Mouse (Mus musculus) layer of hippocampus, adult 8-10 months (tissue): ENCODE measurements at regions not wholly inside any gene's neighbourhood (a gene's known extent, or its start where the extent isn't known, plus 50 kb on each side); places are given as distances from the start of the nearest gene placed in this dataset.

ENCODE experiments used
- DNase-seq, 2 experiments: peaks; one replicate each; pipeline ENCODE4 v3.0.0; 2022; ENCODE audit warnings: low spot score in 2 of 2

GRCm38 (mm10) chr11:110715300-110715699 lies 252.5 kb upstream of the Kcnj16 start:
- DNase-seq: no peak

DNA sequence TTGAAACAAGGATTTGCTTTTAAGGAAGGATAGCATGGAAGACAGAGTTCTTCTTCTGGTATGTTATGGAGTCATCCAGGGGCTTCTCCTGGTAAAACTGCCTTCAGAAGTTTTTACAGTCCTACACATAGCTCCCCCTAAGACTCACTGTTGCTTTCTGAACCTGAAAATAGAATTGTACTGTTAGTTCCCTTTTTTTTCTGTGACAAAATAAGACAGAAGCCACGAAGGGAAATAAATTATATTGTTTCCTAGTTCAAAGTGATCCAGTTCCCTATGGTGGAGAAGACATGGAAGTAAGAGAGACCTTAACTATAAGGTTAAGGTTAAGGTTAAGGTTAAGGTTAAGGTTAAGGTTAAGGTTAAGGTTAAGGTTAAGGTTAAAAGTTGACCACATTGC lies 251.5 kb upstream of the Kcnj16 start:
- no peak for DNase-seq

DNA sequence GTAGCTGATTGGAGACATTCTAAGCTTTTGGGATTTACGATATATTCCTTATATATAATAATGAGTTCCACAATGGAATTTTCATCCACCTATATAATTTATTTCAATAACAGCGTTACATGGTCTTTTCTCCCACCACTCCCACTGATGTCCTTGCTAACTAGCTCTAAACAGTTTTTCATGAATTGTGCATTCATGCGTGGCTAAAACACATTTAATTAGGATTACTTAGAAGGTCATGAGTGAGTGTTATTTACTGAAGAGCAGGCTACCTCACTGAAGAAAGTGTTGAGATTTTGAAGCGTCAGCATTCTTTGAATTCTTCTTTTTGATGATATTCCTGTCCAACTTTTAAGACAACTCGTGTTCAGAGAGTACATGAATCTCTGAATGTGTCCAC lies 245.1 kb upstream of the Kcnj16 start:
- no peak for DNase-seq

DNA sequence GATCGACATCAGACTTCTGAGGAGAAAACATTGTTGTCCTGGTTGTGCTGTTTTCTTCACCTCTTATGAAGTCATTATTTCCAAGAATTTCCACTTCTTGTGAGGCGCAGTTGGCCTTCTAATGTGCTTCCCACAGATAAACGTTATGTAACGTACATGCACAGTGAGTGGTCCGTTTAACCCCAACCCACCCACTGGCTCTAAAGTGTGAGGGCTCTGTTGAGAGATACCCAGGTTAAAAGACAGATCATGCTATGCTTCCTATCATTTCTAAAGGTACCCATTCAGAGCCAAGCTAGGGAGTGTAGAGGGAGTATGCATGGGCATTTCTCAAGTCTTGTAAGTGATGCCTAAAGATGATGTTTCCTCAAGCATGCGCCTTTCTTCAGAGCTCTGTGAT lies 243.9 kb upstream of the Kcnj16 start:
- no peak for DNase-seq

DNA sequence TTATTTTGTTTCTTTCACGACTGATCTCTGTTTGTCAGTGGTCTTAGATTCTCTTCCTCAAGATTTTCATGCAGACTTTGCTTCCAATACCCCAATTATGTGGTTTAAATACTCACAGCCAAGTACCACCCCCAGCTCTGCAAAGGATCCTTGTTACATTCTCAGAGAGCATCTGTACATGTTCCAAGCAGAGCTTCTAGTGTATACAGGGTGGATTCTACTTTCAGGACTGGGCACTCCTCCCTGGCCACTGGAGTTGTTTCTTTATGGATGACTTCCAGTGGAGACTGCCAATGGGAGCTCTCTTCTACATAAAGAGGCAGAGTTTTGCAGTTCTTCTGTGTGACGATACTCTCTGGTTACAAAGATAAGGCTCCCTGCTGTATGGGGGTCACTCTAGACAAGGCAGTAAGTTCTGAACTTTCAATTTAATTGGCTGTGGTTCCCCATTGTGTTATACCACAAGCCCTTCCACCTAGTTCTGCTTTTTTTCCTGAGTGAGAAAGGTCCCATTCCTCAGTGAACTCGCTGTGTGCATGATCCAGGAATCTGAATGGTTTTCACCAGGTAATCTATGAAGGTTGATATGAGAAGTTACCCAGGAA lies 240.4 kb upstream of the Kcnj16 start:
- DNase-seq: no peak

- DNase-seq: no peak
Measured at GRCm38 (mm10) chr11:110731510-110731909, 236.3 kb upstream of the Kcnj16 start.

DNA sequence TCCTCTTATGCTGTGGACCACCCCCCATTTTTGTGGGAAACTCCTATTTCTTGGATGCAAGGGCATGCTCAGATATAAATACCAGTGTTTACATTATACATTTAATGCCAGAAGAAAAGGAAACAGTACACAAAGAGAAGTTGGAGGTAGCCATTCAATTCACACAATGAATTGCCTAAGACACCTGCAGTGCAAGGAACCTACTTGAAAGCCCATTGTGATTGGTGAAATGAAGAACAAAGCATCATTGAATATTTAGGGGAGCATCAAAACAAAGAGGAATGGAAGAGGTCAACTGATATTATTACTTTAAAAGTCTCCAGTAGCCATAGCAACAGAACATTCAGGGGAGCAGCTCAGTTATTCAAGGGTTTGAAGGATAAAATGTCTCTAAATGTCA lies 193.7 kb upstream of the Kcnj16 start:
- no peak for DNase-seq

- no peak for DNase-seq
Measured at GRCm38 (mm10) chr11:110781492-110782276, 186.1 kb upstream of the Kcnj16 start.

DNA sequence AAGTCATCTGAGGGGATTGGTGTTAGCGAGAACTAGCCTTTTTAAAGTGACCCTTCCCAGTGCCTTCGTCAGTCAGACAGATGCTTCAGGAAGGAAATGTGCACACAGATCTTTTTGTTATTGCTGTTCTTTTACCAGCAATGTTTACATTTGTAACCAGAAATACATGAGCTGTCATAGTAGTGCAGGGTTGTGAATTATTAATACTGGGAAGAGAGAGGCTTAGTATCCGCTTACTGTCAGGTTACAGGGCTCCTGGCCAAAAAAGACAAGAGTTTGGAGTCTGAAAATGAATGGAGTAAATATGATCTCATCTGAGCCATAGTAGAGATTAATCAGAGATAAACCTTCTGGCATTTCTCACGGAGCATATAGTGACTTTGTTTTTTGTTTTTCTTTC lies 178.3 kb upstream of the Kcnj16 start:
- DNase-seq: no peak

DNA sequence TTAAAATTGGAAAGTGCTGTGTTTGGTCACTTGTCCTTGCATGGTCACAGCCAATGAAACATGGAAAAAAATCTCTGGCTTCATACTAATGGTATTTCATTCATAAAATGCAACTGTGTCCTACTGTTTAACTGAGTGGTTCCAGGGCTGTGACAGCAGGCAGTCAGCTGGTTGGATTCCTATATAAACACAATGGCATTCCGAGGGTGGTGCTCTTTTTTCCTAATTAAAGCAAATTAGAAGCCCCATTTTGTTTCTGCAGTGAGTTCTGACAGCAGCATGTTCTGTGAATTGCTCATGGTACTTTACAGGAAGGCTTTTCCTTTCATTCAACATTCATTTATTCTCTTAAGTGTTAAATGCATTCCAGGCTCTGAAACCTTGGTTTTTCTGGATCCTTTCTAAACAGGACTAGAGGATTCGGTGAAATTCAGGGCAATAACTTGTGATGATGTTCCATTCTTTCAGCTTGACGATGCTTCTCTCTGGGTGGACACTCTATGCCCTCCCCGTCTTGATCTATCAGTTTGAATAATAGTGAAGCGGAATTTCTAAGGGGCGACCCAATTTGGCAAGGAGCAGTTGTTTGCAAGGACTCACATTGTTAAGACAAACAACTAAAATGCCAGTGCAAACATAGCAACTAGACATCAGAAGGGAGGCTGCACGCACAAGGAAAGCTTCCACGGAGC lies 167.8 kb upstream of the Kcnj16 start:
- no peak for DNase-seq

DNA sequence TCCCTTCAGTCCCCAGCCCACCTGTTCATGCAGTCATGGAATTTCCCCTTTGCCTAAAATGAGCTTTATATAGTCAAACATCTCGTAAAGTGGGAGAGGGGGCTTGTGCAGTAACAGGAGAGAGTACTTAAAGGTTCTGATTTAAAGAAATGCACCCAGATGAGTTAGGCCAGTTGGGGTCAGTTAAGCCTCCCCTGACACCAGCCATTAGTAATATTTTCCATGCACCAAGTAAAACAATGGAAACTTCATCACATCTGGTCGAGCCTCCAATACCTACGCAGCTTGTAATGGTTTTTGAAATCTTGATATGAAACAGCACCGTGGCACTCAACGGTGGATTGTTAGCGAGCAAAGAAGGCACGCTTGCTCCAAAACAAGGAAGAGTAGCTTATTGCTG lies 165.8 kb upstream of the Kcnj16 start:
- no peak for DNase-seq

DNA sequence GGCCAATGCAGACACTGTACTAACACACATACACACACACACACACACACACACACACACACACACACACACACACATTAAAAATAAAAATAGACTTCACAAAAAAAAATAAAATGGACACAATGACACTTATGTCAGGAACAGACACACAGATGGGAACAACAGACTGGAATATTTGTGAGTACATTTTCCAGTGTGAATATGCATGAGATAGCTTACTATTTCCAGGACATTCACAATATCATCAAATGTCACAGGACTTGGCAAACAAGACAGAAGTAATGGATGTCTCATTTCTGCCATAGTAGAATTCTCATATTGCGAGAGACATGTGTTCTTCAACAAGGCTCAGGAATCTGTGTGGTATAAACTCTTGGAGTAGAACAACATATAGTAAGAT lies 163.8 kb upstream of the Kcnj16 start:
- DNase-seq: no peak

DNA sequence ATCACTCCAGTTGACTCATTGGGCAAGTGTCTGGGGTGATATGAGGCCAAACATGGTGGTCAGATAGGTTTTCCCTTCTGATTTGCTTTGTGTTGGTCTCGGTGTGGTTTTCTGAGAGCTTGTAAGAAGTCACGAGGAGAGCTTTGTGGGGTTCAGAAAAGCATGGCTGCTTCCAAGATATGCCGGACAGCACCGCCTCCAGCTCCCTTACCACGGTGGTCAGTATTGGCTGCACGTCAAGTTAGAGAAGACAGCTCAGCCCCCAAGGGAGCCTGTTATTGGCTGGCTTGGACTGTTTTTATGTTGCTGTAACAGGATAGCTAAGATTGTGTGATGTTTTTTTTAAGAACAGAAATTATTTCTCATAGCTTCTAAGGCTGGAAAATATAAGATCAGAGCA lies 154.7 kb upstream of the Kcnj16 start:
- no peak for DNase-seq

GRCm38 (mm10) chr11:110814732-110815131 lies 153.1 kb upstream of the Kcnj16 start:
- DNase-seq: no peak

GRCm38 (mm10) chr11:110815206-110815605 lies 152.6 kb upstream of the Kcnj16 start:
- no peak for DNase-seq

DNA sequence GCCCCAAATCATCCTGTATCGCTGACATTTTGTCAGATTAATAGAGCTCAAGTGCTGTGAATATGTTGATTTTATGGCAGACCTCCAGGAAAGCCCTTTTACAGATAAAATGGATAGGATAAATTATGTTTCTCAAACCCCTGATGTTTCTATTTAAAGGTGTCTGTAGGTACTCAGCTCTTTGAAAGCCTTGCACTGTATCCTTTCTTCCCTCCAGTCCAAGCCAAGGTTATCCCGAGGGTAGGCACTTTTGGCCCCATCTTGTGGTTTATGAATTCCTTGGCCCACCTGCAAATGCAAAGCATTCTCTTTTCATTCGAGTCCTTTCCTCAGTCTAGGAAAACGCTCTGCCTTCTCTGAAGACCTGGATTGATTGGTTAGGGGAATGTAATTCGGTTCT lies 139.2 kb upstream of the Kcnj16 start:
- DNase-seq: no peak

DNA sequence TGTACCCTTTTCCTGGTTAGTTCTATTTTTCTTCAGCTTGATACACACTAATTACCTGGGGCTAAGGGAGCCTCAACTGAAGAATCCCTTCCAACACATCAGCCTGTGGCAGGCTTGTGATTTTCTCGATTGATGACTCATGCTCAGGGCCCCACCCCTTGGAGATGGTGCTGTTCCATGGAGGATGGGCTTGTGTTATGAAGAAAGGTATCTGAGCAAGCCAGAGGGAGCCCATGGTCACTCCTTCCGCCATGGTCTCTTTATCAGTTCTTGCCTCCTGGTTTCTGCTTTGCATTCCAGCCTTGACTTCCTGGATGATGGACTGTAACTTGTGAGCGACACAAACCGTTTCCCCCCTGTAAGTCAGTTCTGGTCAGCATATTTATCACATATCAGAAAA lies 131.1 kb upstream of the Kcnj16 start:
- no peak for DNase-seq

DNA sequence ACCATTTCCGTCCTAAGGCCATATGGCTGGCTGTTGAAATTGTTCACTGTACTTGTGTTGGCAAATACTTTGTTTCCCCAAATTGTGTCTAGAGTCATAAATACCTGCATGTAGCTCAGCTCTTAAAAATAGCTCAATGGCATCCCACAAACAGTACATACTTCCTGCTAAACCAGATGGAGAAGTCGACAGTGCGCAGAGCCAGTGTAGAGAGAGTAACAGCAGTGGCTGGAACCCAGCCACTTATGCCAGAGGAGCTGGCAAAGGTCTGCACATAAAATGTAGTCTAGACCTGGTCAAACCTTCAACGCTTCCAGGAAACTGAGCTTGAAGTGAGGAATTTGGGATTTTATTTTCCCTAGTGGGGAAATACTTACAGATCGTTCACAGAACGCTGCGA lies 128.5 kb upstream of the Kcnj16 start:
- DNase-seq: no peak

DNA sequence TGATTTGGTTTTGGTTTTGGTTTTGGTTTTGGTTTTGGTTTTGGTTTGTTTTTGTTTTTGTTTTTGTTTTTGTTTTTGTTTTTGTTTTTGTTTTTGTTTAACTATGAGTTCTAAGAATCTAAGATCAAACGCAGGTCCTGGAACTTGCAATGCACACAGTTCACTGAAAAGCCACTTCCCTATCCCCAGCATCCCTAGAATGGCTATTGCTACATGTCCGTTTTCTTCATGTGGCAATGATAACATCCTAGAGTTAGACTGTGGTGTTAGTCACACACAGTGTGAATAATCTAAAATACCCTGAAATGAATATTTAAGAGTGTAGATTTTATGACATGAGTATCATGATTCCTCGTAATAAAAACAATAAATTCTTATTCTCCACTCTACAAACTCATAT lies 99.5 kb upstream of the Kcnj16 start:
- no peak for DNase-seq

GRCm38 (mm10) chr11:110870133-110870532 lies 97.7 kb upstream of the Kcnj16 start:
- no peak for DNase-seq

- DNase-seq: no peak
Measured at GRCm38 (mm10) chr11:110874626-110875025, 93.2 kb upstream of the Kcnj16 start.

- no peak for DNase-seq
Measured at GRCm38 (mm10) chr11:110880971-110881370, 86.9 kb upstream of the Kcnj16 start.
